Mouse (Mus musculus) lung, postnatal 0 days (tissue): ENCODE measurements around the gene Mrps18c. TPM values are rescaled to one million over a fixed set of nuclear protein-coding genes. Genes with fewer than 3 reads are reported as not detected.

Experiments
- ATAC-seq: fragments of 200-750 bp; cut with Nextera tagmentation; 2 replicates; pipeline ENCODE4 v1.8.0; 2017; ENCODE audit warnings: moderate library complexity
- DNase-seq: peaks from one replicate; pipeline ENCODE4 v3.0.0-alpha.2; 2016; ENCODE audit warnings: low spot score
- H3K27ac ChIP-seq: fragments of 300-500 bp; sonication (generic); 2 replicates; pipeline ENCODE4 v1.5.1; 2014; ENCODE audit warnings: antibody characterized with exemption, mild to moderate bottlenecking, low read length, mixed read lengths
- H3K27me3 ChIP-seq: fragments of 300-500 bp; sonication (generic); replicated peaks from 2 replicates; pipeline ENCODE4 v1.6.1; 2014; ENCODE audit warnings: low read length, mixed read lengths; ENCODE audit not compliant: insufficient read depth
- H3K36me3 ChIP-seq: fragments of 300-500 bp; sonication (generic); 2 replicates; pipeline ENCODE4 v1.6.1; 2014; ENCODE audit warnings: low read length, mixed read lengths; ENCODE audit not compliant: insufficient read depth
- H3K4me1 ChIP-seq: fragments of 300-500 bp; sonication (generic); 2 replicates; pipeline ENCODE4 v1.6.1; 2014; ENCODE audit warnings: antibody characterized with exemption, low read depth, low read length, mixed read lengths; ENCODE audit not compliant: insufficient read depth
- H3K4me2 ChIP-seq: fragments of 300-500 bp; sonication (generic); replicated peaks from 2 replicates; pipeline ENCODE4 v1.6.1; 2014; ENCODE audit warnings: low read depth, mild to moderate bottlenecking, low read length, moderate library complexity, mixed read lengths
- H3K4me3 ChIP-seq: fragments of 300-500 bp; sonication (generic); 2 replicates; pipeline ENCODE4 v1.5.1; 2014; ENCODE audit warnings: low read depth, low read length
- H3K9ac ChIP-seq: fragments of 300-500 bp; sonication (generic); replicated peaks from 2 replicates; pipeline ENCODE4 v1.6.1; 2014; ENCODE audit warnings: low read depth, mild to moderate bottlenecking
- H3K9me3 ChIP-seq: fragments of 300-500 bp; sonication (generic); 2 replicates; pipeline ENCODE4 v1.6.1; 2016; ENCODE audit warnings: low read length, mixed read lengths
- CTCF ChIP-seq: IDR thresholded peaks from 2 replicates; pipeline ENCODE4 v1.5.1; 2016; ENCODE audit warnings: antibody characterized with exemption, mild to moderate bottlenecking
- EP300 ChIP-seq: IDR thresholded peaks from 2 replicates; pipeline ENCODE4 v1.6.1; 2016; ENCODE audit warnings: antibody characterized with exemption, mild to moderate bottlenecking, control low read depth
- WGBS: fragments of 180-500 bp; shearing (Covaris S2); extraction: QIAGEN DNeasy Blood & Tissue Kit; methylation state at CpG from one replicate; pipeline ENCODE4 v1.1.7; 2014; 5-methylcytosine and 5-hydroxymethylcytosine counted together
- polyA plus RNA-seq: library from polyadenylated mRNA; unstranded; fragments of >200 nt; fragmentation: Nextera tagmentation; extraction: Ambion mirVana; gene quantifications from 2 replicates; pipeline ENCODE4 v1.2.1, GENCODE M21; 2015

The Mrps18c gene
- polyA plus RNA-seq, 1 experiment from 2014 or later: 145 TPM

DNA sequence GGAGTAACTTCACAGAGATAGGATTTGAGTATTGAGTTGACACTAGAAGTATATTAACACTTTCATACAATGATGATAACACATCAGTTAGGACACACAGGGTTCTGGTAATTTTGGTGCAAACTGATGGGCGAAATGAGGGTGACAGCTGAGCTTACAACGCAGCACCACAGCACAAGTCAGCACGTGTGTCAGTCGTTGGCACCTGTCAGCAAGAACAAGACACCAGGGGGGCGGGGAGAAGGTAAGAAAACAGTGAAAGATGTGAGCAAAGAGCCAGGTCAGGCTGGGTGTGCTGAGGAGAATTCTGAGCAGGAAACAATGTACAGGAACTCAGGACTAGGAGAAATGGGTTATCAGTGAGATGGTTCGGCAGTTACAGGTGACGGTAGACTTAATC is 36.7 kb upstream of the Mrps18c start:
- ATAC-seq (no peak), DNase-seq (no peak)
- Histone ChIP-seq H3K27me3 (no peaks in the 10 kb centered on the region), H3K9ac (no peak overlapping the region), H3K9me3 (no peaks in the 10 kb centered on the region), H3K4me2 (no peak overlapping the region), H3K4me1 (no peaks in the 10 kb centered on the region), H3K27ac (no peak overlapping the region), H3K4me3 (no peak overlapping the region), H3K36me3 (no peaks in the 10 kb centered on the region)
- WGBS: 84% methylated on average over 7 of the region's 7 CpGs
- TF ChIP-seq CTCF (no peak), EP300 (no peak)

DNA sequence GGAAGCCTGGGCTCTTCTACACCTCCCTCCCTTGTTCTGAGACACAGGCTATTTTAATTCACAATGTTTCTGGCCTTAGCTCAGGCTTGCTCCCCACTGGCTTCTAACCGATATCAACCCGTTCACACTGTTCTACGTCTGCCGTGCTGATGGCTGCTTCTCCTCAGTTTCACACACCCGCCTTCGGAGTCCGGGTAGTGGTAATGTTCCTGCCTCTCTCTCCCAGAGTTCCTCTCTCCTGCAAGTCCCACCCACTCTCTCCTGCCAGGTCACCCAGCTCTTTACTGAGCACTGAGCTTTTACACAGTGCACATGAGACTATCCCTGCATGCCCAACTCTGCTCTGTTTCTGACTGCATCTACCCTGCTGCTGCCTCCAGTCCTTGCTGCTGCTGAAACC is 32.4 kb upstream of the Mrps18c start:
- H3K36me3 ChIP-seq: no peaks in the 10 kb centered on the region; the same call in 1 of the 2 replicates
- ATAC-seq: no peak
- WGBS: 85% methylated on average over 7 of the region's 7 CpGs

DNA sequence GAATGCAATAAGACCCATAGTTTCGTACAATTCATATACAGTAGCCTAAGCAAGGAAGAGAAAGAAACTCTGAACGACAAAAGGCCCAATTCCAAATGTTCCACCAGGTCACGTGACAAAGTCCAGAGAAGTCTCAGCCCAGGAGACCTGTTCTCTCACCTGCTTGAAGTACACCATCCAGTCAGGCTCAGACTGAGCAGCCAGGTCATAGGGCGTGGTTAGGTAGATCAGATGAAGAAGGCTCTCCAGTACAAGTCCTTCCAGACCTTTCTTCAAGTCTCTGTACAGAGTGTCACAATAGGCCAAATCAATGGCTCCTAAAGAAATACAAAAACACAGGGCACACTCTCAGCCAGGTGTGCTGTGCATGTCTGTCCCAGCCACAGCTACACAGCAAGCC is 26.9 kb upstream of the Mrps18c start:
- Histone ChIP-seq H3K4me3 (no peak overlapping the region), H3K27me3 (no peaks in the 10 kb centered on the region), H3K36me3 (peaks cover 5% of the 10 kb centered on the region; the same call in 1 of the 2 replicates), H3K9ac (no peak overlapping the region), H3K9me3 (no peaks in the 10 kb centered on the region), H3K4me2 (no peak overlapping the region), H3K4me1 (no peaks in the 10 kb centered on the region), H3K27ac (no peak overlapping the region)
- DNase-seq (no peak), ATAC-seq (no peak)
- TF ChIP-seq EP300: no peak
- no peak for TF ChIP-seq CTCF
- WGBS: 93% methylated on average over 4 of the region's 4 CpGs

More for the DNA sequence above, 32.4 kb upstream of the Mrps18c start:
- Histone ChIP-seq H3K4me1 (no peaks in the 10 kb centered on the region), H3K9ac (no peak overlapping the region), H3K4me2 (no peak overlapping the region), H3K27ac (no peak overlapping the region), H3K9me3 (no peaks in the 10 kb centered on the region), H3K27me3 (no peaks in the 10 kb centered on the region), H3K4me3 (no peak overlapping the region)
- TF ChIP-seq EP300: no peak
- no peak for TF ChIP-seq CTCF
- DNase-seq: no peak

DNA sequence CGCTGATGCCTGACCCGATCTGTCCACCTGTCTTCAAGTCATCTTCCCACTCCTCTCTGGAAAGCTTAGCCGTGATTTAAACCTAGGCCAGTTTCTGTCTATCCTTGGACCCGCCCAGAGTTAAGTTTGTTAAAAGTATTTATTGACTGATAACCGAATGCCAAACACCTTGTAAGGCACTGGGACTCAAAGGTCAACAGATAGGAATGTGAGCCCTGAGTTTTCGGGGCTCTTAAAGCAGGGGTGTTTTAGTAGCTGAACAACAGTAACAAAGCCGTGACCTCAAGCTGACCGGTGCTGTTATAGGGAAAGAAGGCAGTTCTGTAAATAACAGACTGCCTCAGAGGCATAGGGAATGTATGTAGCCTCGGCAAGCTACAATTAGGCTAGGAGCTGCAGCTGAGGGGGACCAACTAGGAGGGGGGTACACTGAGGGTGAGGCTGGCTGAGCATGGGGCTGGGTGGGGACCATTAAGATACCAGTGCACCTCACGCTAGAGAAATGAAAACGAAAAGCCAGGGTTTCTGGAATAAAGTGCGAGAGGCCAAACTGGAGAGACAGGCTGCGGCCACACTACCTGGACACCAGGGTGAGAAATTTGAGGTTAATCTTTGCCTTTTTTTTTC is 22.5 kb upstream of the Mrps18c start:
- Histone ChIP-seq H3K9me3 (no peaks in the 10 kb centered on the region), H3K4me2 (no peak overlapping the region), H3K27me3 (no peaks in the 10 kb centered on the region), H3K4me1 (no peaks in the 10 kb centered on the region), H3K27ac (no peak overlapping the region), H3K9ac (no peak overlapping the region), H3K36me3 (0 out of 2 replicates have a peak, but pooled peaks cover 5% of the 10 kb centered on the region), H3K4me3 (no peak overlapping the region)
- DNase-seq (no peak), ATAC-seq (no peak)
- no peak for TF ChIP-seq CTCF
- TF ChIP-seq EP300: no peak
- 68% methylated on average over 13 of the region's 13 CpGs for WGBS

DNA sequence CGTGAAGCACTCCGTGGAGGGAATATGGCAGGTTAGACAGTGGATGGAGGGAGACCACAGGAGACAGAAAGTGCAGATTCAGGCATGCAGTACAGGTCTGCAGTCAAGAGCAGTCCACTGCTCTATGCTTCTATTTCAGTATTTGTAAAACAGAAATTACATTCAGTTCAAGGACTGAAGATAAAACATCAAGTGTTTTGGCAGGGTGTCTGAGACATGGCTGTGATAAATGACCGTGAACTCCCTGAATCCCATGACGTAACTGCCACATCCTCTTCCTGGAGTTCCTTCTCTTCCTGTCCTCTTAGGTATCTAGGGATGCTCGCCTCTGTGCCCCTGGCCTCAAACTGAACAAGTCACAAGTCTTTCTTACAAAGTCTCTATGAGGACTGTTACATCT is 21.5 kb upstream of the Mrps18c start:
- Histone ChIP-seq H3K4me2 (no peak overlapping the region), H3K9ac (no peak overlapping the region), H3K27me3 (no peaks in the 10 kb centered on the region), H3K4me3 (no peak overlapping the region), H3K4me1 (no peaks in the 10 kb centered on the region), H3K36me3 (0 out of 2 replicates have a peak, but pooled peaks cover 5% of the 10 kb centered on the region), H3K27ac (no peak overlapping the region), H3K9me3 (no peaks in the 10 kb centered on the region)
- 85% methylated on average over 5 of the region's 5 CpGs for WGBS
- DNase-seq (no peak), ATAC-seq (no peak)
- TF ChIP-seq CTCF: no peak
- TF ChIP-seq EP300: no peak

DNA sequence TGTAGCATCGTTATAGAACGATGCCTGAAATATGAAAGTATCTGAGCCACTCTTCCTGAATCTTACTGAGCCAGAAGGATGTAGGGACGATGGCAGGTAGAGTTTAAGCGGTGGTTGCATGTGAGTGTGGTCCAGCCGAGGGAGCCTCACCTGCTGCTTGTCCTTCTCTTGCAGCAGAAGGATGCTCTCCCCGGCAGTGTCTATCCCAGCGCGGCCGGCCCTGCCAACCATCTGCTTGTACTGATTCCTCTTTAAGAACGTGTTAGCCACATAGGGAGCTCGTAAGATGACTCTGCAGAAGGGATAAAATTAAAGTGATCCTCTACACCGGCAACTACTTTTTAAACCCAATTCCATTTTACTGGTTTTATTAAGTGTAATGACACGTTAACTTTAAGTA is 19.4 kb upstream of the Mrps18c start:
- H3K36me3 ChIP-seq: no peaks in the 10 kb centered on the region
- no peaks in the 10 kb centered on the region for H3K27me3 ChIP-seq
- no peak overlapping the region for H3K4me2 ChIP-seq
- H3K27ac ChIP-seq: no peak overlapping the region
- H3K4me3 ChIP-seq: no peak overlapping the region
- H3K4me1 ChIP-seq: no peaks in the 10 kb centered on the region
- H3K9ac ChIP-seq: no peak overlapping the region
- WGBS: 95% methylated on average over 13 of the region's 13 CpGs
- H3K9me3 ChIP-seq: no peaks in the 10 kb centered on the region
- TF ChIP-seq EP300 (no peak), CTCF (no peak)
- ATAC-seq (no peak), DNase-seq (no peak)

DNA sequence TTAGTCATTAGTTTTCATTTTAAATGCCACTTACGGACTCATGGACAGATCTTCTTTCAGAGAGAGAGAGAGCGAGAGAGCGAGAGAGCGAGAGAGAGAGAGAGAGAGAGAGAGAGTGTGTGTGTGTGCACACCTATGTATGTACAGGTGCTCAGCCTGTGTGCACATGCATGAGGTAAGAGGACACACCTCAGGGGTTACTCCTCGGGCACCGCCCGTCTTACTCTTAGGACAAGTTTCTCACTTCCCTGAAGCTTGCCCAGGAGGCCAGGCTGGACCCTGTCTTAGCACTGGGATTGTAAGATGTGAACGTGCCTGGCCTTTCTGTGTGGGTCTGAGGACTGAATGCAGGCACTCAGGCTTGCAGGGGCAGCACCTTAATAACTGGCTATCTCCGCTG is 10.9 kb upstream of the Mrps18c start:
- H3K36me3 ChIP-seq: no peaks in the 10 kb centered on the region; the same call in 1 of the 2 replicates
- no peak overlapping the region for H3K9ac ChIP-seq
- H3K4me1 ChIP-seq: no peaks in the 10 kb centered on the region
- DNase-seq (no peak), ATAC-seq (no peak)
- H3K27ac ChIP-seq: no peak overlapping the region
- no peaks in the 10 kb centered on the region for H3K9me3 ChIP-seq
- H3K4me3 ChIP-seq: no peak overlapping the region
- H3K27me3 ChIP-seq: no peaks in the 10 kb centered on the region
- WGBS: 90% methylated on average over 9 of the region's 9 CpGs
- TF ChIP-seq EP300 (no peak), CTCF (no peak)
- H3K4me2 ChIP-seq: no peak overlapping the region
